Mouse (Mus musculus): ENCODE data around the gene Aldh1l2. TPM values are rescaled to one million over a fixed set of nuclear protein-coding genes. Genes with fewer than 3 reads are reported as not detected.

Aldh1l2 gene
- 2.1 and 2.3 TPM in 2 replicates for polyA plus RNA-seq (2014; fragmentation: Nextera tagmentation; extraction: Ambion mirVana)

DNA sequence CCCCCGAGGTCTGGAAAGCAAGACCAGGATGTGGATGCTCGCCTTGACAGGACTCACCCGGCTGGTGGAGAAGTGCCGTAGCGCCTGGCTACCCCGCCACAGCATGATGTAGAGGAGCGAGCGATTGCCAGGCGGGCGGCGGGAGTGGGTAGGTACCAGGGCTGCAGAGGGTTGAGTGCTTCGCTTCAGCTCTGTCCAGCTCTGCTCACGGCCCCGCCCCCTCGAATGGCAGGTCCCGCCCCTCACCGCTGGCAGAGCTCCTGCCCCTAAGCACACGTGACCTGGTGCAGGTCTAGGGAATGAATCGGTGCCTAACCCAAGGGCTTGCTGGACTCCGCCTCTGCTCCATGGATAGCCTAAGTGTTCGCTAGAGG is at the start of gene Aldh1l2:
Gene Aldh1l2 (minus strand): TSS at position 231 of the 374 bp plus-strand sequence.
- no peaks in the 10 kb centered on the region for H3K27me3 ChIP-seq (ENCODE audit: control insufficient read depth, insufficient read depth, low read length)
- H3K9me3 ChIP-seq (replicated peaks; ENCODE audit: control insufficient read depth, low read length), result no peaks in the 10 kb centered on the region
- H3K4me1 ChIP-seq (ENCODE audit: control insufficient read depth, insufficient read depth, low read length), result no peaks in the 10 kb centered on the region
- H3K36me3 ChIP-seq (replicated peaks; ENCODE audit: control insufficient read depth, insufficient read depth, low read depth, low read length), result no peaks in the 10 kb centered on the region
- peak within 1 kb of the TSS; percentile 96 for H3K4me2 ChIP-seq (ENCODE audit: low read depth, low read length)
- H3K4me3 ChIP-seq (ENCODE audit: low read depth, low read length), result peak within 1 kb of the TSS; percentile 50
- ATAC-seq (replicated peaks; ENCODE audit: insufficient number of reproducible peaks, low FRiP score, low TSS enrichment, low read depth), result peak; percentile 94
- H3K9ac ChIP-seq (replicated peaks; ENCODE audit: low read length), result peak within 1 kb of the TSS; percentile 60
- no peak within 1 kb of the TSS for H3K27ac ChIP-seq (replicated peaks; ENCODE audit: low read depth, low read length)
- peak; percentile 88 for DNase-seq (ENCODE audit: low spot score)
- WGBS, result under 1% methylated on average over 20 of the region's 21 CpGs

DNA sequence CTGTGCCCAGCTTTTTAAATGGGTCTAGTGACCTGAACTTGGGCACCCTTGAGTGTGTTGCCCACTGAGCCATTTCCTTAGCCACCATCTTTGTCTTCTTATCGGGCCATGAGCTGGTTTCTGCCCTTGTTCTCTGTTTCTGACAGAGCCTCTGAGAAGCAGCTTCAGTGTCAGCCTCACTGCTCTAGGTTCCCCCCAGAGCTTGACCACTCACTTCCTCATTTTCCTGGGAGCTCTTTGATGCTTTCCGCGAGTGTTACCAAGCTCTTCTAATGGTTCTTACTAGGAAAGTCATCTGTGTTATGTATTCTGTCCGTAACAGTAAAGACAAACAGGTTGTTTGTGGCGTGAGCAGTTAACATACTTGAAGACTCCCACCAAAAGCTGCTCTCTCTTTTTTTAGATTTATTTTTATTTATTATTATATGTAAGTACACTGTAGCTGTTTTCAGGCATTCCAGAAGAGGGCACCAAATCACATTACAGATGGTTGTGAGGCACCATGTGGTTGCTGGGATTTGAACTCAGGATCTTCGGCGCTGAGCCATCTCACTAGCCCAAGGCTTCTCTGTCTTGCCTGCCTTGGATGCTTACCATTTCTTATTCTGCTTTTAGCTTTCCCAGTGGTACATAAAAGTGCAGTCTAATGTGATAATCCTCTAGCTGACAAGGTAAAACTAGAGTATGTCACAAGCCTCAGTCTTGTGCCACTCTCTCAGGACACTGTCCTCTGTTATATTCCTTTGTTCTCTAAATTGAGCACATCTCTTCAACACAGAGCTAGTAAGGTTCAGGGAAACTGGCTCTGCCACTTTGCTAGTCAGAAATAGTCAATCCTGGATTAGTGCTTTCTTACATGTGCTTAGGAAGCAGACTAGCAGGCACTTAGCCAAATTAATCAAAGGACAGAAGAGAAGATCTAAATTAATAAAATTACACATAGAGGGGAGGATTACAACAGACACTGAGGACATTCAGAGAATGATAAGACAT is 31.8 kb upstream of the Aldh1l2 start:
- ATAC-seq (replicated peaks; ENCODE audit: insufficient number of reproducible peaks, low FRiP score, low TSS enrichment, low read depth) (no peak), DNase-seq (ENCODE audit: low spot score) (no peak)
- Histone ChIP-seq H3K4me2 (ENCODE audit: low read depth, low read length) (no peak overlapping the region), H3K9ac (replicated peaks; ENCODE audit: low read length) (no peak overlapping the region), H3K9me3 (replicated peaks; ENCODE audit: control insufficient read depth, low read length) (no peaks in the 10 kb centered on the region), H3K36me3 (replicated peaks; ENCODE audit: control insufficient read depth, insufficient read depth, low read depth, low read length) (peaks cover 1% of the 10 kb centered on the region), H3K27ac (replicated peaks; ENCODE audit: low read depth, low read length) (no peak overlapping the region), H3K4me3 (ENCODE audit: low read depth, low read length) (no peak overlapping the region), H3K27me3 (ENCODE audit: control insufficient read depth, insufficient read depth, low read length) (no peaks in the 10 kb centered on the region), H3K4me1 (ENCODE audit: control insufficient read depth, insufficient read depth, low read length) (no peaks in the 10 kb centered on the region)
- WGBS, result 94% methylated on average over 7 of the region's 7 CpGs

DNA sequence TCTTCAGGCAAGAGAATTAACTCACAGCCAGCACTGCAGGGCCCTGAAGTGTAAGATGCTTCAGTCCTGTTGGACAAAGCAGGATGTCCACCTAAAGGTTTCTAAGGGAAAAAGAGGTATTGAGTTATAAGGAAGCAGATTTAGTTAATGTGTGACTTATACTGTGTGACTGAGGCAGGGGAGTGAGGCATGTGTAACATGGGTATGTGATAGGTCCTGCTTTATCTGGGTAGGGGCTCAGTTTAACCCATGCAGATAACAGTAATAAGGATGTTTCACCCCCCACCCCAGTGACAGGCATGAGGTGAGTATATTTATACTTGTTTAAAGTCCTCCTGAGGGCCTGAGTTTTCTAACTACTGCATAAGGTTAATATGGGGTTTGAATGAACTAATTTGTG is 29.1 kb upstream of the Aldh1l2 start:
- H3K4me1 ChIP-seq (ENCODE audit: control insufficient read depth, insufficient read depth, low read length), result no peaks in the 10 kb centered on the region
- H3K27me3 ChIP-seq (ENCODE audit: control insufficient read depth, insufficient read depth, low read length), result no peaks in the 10 kb centered on the region
- H3K4me2 ChIP-seq (ENCODE audit: low read depth, low read length), result no peak overlapping the region
- H3K4me3 ChIP-seq (ENCODE audit: low read depth, low read length), result no peak overlapping the region
- H3K27ac ChIP-seq (replicated peaks; ENCODE audit: low read depth, low read length), result no peak overlapping the region
- H3K9ac ChIP-seq (replicated peaks; ENCODE audit: low read length), result no peak overlapping the region
- DNase-seq (ENCODE audit: low spot score), result no peak
- no peak for ATAC-seq (replicated peaks; ENCODE audit: insufficient number of reproducible peaks, low FRiP score, low TSS enrichment, low read depth)
- H3K36me3 ChIP-seq (replicated peaks; ENCODE audit: control insufficient read depth, insufficient read depth, low read depth, low read length), result peaks cover under 1% of the 10 kb centered on the region; the same call in 1 of the 2 replicates
- H3K9me3 ChIP-seq (replicated peaks; ENCODE audit: control insufficient read depth, low read length), result no peaks in the 10 kb centered on the region

DNA sequence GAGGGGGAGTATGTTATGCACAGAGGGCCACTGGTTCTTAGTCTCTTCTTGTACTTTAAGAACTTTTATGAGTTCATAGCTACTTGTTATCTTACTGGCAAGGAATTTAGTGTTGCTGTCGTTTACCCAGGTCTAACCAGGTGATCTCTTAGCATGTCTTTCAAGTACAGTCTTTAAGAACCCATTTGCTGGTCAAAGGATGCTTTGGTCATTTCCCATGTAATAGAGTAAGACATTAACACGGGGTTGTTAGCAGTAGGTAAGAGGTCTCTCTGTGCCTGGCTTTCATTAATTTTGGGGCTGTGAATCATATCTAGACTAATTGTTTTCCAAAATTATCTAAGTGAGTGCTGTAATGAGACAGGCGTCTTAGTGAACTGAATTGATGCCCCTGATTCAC is 11.4 kb upstream of the Aldh1l2 start:
- H3K9me3 ChIP-seq (replicated peaks; ENCODE audit: control insufficient read depth, low read length), result no peaks in the 10 kb centered on the region
- no peak overlapping the region for H3K9ac ChIP-seq (replicated peaks; ENCODE audit: low read length)
- 72% methylated on average over 3 of the region's 3 CpGs for WGBS
- H3K4me3 ChIP-seq (ENCODE audit: low read depth, low read length), result no peak overlapping the region
- no peak for ATAC-seq (replicated peaks; ENCODE audit: insufficient number of reproducible peaks, low FRiP score, low TSS enrichment, low read depth)
- H3K27ac ChIP-seq (replicated peaks; ENCODE audit: low read depth, low read length), result no peak overlapping the region
- no peaks in the 10 kb centered on the region for H3K4me1 ChIP-seq (ENCODE audit: control insufficient read depth, insufficient read depth, low read length)
- no peak overlapping the region for H3K4me2 ChIP-seq (ENCODE audit: low read depth, low read length)
- DNase-seq (ENCODE audit: low spot score), result no peak
- no peaks in the 10 kb centered on the region for H3K27me3 ChIP-seq (ENCODE audit: control insufficient read depth, insufficient read depth, low read length)
- H3K36me3 ChIP-seq (replicated peaks; ENCODE audit: control insufficient read depth, insufficient read depth, low read depth, low read length), result no peaks in the 10 kb centered on the region; the same call in 1 of the 2 replicates

DNA sequence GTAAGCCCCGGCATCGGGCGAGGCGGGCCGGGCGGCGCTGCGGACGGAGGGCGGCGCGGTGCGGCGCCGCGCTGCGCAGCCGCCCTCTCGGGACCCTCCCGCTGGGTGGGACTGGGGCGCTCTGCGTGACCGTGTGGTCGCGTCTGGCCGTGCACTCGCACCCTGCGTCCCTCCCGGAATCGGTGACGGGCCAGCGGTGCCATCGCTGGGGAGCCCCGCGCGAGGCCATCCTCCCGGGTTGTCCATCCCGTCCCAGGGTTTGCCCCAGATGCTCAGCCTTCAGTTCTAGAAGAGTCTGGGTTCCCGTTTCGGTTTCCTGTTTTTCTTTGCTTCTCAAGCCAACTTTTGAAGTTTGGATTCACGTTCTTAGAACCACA is 10.2 kb upstream of the Aldh1l2 start:
- Histone ChIP-seq H3K4me1 (ENCODE audit: control insufficient read depth, insufficient read depth, low read length) (no peaks in the 10 kb centered on the region), H3K27me3 (ENCODE audit: control insufficient read depth, insufficient read depth, low read length) (no peaks in the 10 kb centered on the region), H3K27ac (replicated peaks; ENCODE audit: low read depth, low read length) (peak overlapping the region; percentile 52; the same call in 1 of the 2 replicates), H3K36me3 (replicated peaks; ENCODE audit: control insufficient read depth, insufficient read depth, low read depth, low read length) (no peaks in the 10 kb centered on the region; the same call in 1 of the 2 replicates), H3K9ac (replicated peaks; ENCODE audit: low read length) (peak overlapping the region; percentile 88), H3K4me3 (ENCODE audit: low read depth, low read length) (peak overlapping the region; percentile 92), H3K4me2 (ENCODE audit: low read depth, low read length) (peak overlapping the region; percentile 33), H3K9me3 (replicated peaks; ENCODE audit: control insufficient read depth, low read length) (no peaks in the 10 kb centered on the region)
- 0% methylated on average over 23 of the region's 41 CpGs for WGBS
- DNase-seq (ENCODE audit: low spot score) (peak; percentile 59), ATAC-seq (replicated peaks; ENCODE audit: insufficient number of reproducible peaks, low FRiP score, low TSS enrichment, low read depth) (peak; percentile 91)

DNA sequence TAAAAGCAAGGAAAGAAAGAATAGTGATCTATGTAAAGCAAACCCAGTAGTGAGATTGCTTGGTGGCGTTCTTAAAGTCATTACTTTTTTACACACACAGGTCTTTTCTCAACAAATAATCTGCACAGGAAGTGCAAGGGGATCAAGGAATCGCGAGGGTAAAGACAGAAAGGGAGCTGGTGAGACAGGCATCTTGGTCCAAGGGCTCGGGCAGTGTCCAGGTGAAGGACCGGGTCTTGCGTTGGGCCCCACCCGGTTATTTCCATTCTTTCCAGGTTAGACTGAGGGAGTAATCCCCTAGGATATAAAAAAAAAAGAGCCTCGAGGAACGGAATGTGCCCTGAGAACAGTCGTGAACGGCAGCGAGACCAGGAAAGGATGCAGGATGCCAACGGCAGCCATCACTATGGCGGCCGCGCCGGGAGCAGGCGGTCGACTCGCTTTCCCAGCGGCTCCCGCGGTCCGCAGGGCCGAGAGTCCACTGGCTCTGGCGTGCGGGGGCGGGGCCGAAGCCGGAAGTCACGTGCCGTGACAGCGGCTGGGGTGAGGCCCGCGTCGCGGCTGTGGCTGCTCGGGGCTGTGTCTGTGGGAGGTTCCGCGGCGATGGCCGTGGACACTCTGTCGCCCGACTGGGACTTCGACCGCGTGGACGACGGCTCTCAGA is 9.6 kb upstream of the Aldh1l2 start, which contains the start of gene Washc4:
Gene Washc4 (plus strand): TSS at position 314 of the 664 bp plus-strand sequence.
- ATAC-seq (replicated peaks; ENCODE audit: insufficient number of reproducible peaks, low FRiP score, low TSS enrichment, low read depth), result peak; percentile 96
- Histone ChIP-seq H3K9ac (replicated peaks; ENCODE audit: low read length) (peak within 1 kb of the TSS; percentile 88), H3K36me3 (replicated peaks; ENCODE audit: control insufficient read depth, insufficient read depth, low read depth, low read length) (no peaks in the 10 kb centered on the region; the same call in 1 of the 2 replicates), H3K4me1 (ENCODE audit: control insufficient read depth, insufficient read depth, low read length) (no peaks in the 10 kb centered on the region), H3K27ac (replicated peaks; ENCODE audit: low read depth, low read length) (peak within 1 kb of the TSS; percentile 52; the same call in 1 of the 2 replicates), H3K9me3 (replicated peaks; ENCODE audit: control insufficient read depth, low read length) (no peaks in the 10 kb centered on the region), H3K27me3 (ENCODE audit: control insufficient read depth, insufficient read depth, low read length) (no peaks in the 10 kb centered on the region), H3K4me3 (ENCODE audit: low read depth, low read length) (peak within 1 kb of the TSS; percentile 92), H3K4me2 (ENCODE audit: low read depth, low read length) (peak within 1 kb of the TSS; percentile 33)
- DNase-seq (ENCODE audit: low spot score), result peak; percentile 95
- 2% methylated on average over 49 of the region's 49 CpGs for WGBS

DNA sequence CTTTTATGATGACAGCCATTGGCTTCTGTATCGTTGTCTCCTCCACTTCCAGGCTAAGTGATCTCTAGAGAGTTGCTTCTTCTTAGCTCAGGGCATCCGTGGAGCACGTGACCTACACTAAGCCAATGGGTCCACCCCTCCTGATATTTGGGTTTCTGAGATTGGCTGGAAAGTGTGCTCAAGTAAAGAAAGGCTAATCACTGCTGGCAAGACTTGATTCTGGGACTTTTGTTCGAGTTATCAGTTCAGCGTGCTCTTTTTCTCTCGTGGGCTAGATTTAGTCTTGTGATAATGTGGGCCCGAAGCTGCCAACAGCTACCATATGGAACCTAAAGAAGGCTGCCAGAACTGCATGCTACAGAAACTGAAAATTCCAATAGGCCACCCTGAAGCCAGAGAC is 8.3 kb upstream of the Aldh1l2 start:
- Histone ChIP-seq H3K4me3 (ENCODE audit: low read depth, low read length) (no peak overlapping the region), H3K9me3 (replicated peaks; ENCODE audit: control insufficient read depth, low read length) (no peaks in the 10 kb centered on the region), H3K4me2 (ENCODE audit: low read depth, low read length) (no peak overlapping the region), H3K9ac (replicated peaks; ENCODE audit: low read length) (no peak overlapping the region), H3K27me3 (ENCODE audit: control insufficient read depth, insufficient read depth, low read length) (no peaks in the 10 kb centered on the region), H3K36me3 (replicated peaks; ENCODE audit: control insufficient read depth, insufficient read depth, low read depth, low read length) (no peaks in the 10 kb centered on the region), H3K4me1 (ENCODE audit: control insufficient read depth, insufficient read depth, low read length) (no peaks in the 10 kb centered on the region), H3K27ac (replicated peaks; ENCODE audit: low read depth, low read length) (no peak overlapping the region)
- no peak for ATAC-seq (replicated peaks; ENCODE audit: insufficient number of reproducible peaks, low FRiP score, low TSS enrichment, low read depth)
- DNase-seq (ENCODE audit: low spot score), result no peak
- 81% methylated on average over 7 of the region's 7 CpGs for whole genome bisulfite sequencing

Measured in embryonic facial prominence, embryonic 11.5 days (tissue).